Mouse (Mus musculus): ENCODE results near the gene Sdf2. TPM values are rescaled to one million over a fixed set of nuclear protein-coding genes. Genes with fewer than 3 reads are reported as not detected.
A peak's percentile ranks its signal among the peaks of the same experiment; 100 is the strongest.

Gene Sdf2
- 58.0 and 64.5 TPM in 2 replicates for polyA plus RNA-seq (2015; fragmentation: Nextera tagmentation; extraction: Ambion mirVana)

DNA sequence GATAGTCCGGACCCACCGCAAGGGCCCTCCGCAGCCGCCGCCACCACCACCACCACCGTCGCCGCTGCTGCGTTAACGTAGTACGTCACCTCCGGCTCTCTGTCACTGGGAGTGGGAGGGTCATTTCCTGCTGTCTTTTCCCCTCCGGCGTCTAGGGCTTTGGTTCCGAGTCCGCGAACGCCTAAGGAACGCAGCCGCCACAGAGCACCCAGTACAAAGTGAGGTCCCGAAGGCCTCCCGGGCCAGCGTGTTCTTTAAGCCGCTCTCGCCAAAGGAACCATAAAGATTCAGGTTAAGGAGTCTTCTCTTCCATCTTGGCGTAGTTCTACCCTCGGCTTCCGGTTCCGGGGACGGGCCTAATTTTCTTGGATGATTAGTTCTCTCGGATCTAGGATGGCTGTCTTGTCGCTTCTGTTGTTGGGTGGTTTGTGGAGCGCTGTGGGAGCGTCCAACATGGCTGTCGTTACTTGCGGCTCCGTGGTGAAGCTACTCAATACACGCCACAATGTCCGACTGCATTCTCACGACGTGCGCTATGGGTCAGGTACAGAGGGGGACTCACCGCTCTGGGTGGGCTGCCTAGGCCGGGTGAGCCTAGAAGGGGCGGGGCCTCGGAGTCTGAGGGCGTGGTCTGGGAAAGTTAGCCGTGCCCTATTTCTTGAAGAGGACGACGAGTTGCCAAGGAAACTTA is at the start of gene Sdf2, which contains the start of gene Supt6:
Sdf2 (plus strand) TSS at position 120 of the 691 bp plus-strand sequence.
Supt6 (minus strand) TSS at position 361 of the 691 bp plus-strand sequence.
- Histone ChIP-seq H3K9ac (ENCODE audit: low read length) (peak within 1 kb of the TSS; percentile 92), H3K4me1 (ENCODE audit: control insufficient read depth, insufficient read depth, low read length) (peaks cover 12% of the 10 kb centered on the region), H3K36me3 (ENCODE audit: control insufficient read depth, insufficient read depth) (0 out of 2 replicates have a peak, but pooled peaks cover under 1% of the 10 kb centered on the region), H3K27ac (ENCODE audit: low read length) (peak within 1 kb of the TSS; percentile 98), H3K27me3 (ENCODE audit: control insufficient read depth, insufficient read depth, low read length) (no peaks in the 10 kb centered on the region), H3K4me3 (ENCODE audit: low read length) (peak within 1 kb of the TSS; percentile 85), H3K4me2 (ENCODE audit: low read depth, low read length) (peak within 1 kb of the TSS; percentile 94), H3K9me3 (replicated peaks; ENCODE audit: control insufficient read depth, low read length) (no peaks in the 10 kb centered on the region)
- under 1% methylated on average over 50 of the region's 50 CpGs for WGBS
- peak; percentile 93 for ATAC-seq (replicated peaks; ENCODE audit: extremely low read depth, insufficient read depth, low FRiP score)

DNA sequence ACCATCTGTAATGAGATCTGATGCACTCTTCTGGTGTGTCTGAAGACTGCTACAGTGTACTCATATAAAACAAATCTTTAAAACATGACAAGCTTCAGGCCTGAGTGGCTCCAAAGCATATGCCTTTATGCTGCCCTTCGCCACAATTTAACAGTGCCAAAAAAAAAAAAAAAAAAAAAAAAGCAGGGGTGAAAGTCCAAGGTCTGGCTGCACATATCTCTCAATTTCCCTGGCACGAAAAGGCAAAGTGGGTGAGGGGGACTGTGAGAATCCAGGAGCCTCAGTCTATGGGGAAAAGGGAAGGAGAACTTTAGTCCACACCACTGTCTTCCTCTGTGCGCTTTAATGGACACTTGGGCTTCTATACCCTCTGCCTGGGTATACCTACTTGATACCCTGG is 43.2 kb upstream of the Sdf2 start:
- H3K9ac ChIP-seq (ENCODE audit: low read length) = no peak overlapping the region
- H3K4me1 ChIP-seq (ENCODE audit: control insufficient read depth, insufficient read depth, low read length) = no peaks in the 10 kb centered on the region
- no peaks in the 10 kb centered on the region for H3K9me3 ChIP-seq (replicated peaks; ENCODE audit: control insufficient read depth, low read length)
- H3K4me3 ChIP-seq (ENCODE audit: low read length) = no peak overlapping the region
- H3K27ac ChIP-seq (ENCODE audit: low read length) = no peak overlapping the region
- no peaks in the 10 kb centered on the region for H3K27me3 ChIP-seq (ENCODE audit: control insufficient read depth, insufficient read depth, low read length)
- no peak overlapping the region for H3K4me2 ChIP-seq (ENCODE audit: low read depth, low read length)
- no peak for ATAC-seq (replicated peaks; ENCODE audit: extremely low read depth, insufficient read depth, low FRiP score)
- 90% methylated on average over 3 of the region's 3 CpGs for WGBS
- peaks cover 25% of the 10 kb centered on the region for H3K36me3 ChIP-seq (ENCODE audit: control insufficient read depth, insufficient read depth)

DNA sequence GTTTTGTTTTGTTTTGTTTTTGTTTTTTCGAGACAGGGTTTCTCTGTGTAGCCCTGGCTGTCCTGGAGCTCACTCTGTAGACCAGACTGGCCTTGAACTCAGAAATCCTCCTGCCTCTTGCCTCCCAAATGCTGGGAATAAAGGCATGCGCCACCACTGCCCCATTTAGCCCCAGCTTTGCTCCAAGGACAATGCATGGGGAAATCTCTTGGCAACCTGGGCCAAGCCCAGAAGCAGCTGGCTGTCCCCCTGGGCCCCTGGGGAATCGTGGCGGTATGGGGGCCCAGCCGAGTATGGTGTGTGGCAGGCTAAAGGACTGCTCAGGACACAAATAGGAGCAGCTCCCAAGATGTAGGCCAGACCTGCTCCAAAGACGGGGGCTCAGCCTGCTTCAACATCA is 41.3 kb upstream of the Sdf2 start:
- WGBS = 77% methylated on average over 6 of the region's 6 CpGs
- Histone ChIP-seq H3K4me2 (ENCODE audit: low read depth, low read length) (no peak overlapping the region), H3K27me3 (ENCODE audit: control insufficient read depth, insufficient read depth, low read length) (no peaks in the 10 kb centered on the region), H3K4me3 (ENCODE audit: low read length) (no peak overlapping the region), H3K9me3 (replicated peaks; ENCODE audit: control insufficient read depth, low read length) (no peaks in the 10 kb centered on the region), H3K27ac (ENCODE audit: low read length) (no peak overlapping the region), H3K36me3 (ENCODE audit: control insufficient read depth, insufficient read depth) (peaks cover 44% of the 10 kb centered on the region), H3K9ac (ENCODE audit: low read length) (no peak overlapping the region), H3K4me1 (ENCODE audit: control insufficient read depth, insufficient read depth, low read length) (no peaks in the 10 kb centered on the region)
- ATAC-seq (replicated peaks; ENCODE audit: extremely low read depth, insufficient read depth, low FRiP score) = no peak

DNA sequence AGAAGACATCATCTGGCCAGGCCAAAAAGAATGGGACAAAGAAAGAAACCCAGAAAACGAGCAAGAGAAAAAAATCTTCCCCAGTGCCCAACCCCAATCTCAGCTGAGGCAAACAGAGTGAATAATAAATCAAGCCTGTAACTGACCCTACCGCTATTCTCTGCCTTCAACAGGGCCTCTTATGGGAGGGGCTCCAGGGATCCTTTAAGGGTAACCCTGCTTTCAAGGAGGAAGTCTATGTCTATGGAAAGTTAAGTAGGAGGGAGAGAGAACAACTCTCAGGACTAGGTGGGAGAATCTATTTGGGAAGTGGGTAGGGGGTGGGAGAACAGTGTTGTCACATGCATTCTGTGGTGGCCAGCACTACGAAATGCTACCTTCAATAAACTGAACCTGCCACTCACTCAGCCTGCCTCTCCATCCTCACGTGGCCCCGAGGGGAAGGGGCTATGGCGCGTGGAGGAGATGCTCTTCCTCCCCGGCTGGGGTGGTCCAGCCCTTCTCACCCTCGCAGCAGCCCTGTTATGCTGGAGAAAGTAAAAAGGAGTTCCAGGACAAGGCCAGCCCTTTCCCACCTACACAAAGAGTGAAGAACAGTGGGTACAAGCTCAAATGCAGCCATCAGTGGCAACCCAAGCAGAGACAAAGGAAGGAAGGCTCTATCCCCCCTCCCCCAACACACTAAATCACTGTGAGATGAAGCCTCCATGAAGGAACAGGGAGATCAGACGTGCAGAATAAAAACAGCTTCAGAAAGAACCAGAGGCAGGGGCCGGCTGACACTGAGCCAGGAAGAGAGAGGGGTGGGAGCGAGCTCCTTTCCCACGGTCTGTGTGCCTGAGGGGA is 40.0 kb upstream of the Sdf2 start:
- peaks cover 56% of the 10 kb centered on the region for H3K36me3 ChIP-seq (ENCODE audit: control insufficient read depth, insufficient read depth)
- no peak overlapping the region for H3K9ac ChIP-seq (ENCODE audit: low read length)
- no peaks in the 10 kb centered on the region for H3K4me1 ChIP-seq (ENCODE audit: control insufficient read depth, insufficient read depth, low read length)
- no peaks in the 10 kb centered on the region for H3K9me3 ChIP-seq (replicated peaks; ENCODE audit: control insufficient read depth, low read length)
- no peak overlapping the region for H3K27ac ChIP-seq (ENCODE audit: low read length)
- H3K4me2 ChIP-seq (ENCODE audit: low read depth, low read length) = no peak overlapping the region
- H3K4me3 ChIP-seq (ENCODE audit: low read length) = no peak overlapping the region
- no peak for ATAC-seq (replicated peaks; ENCODE audit: extremely low read depth, insufficient read depth, low FRiP score)
- H3K27me3 ChIP-seq (ENCODE audit: control insufficient read depth, insufficient read depth, low read length) = no peaks in the 10 kb centered on the region
- WGBS = 78% methylated on average over 13 of the region's 13 CpGs

DNA sequence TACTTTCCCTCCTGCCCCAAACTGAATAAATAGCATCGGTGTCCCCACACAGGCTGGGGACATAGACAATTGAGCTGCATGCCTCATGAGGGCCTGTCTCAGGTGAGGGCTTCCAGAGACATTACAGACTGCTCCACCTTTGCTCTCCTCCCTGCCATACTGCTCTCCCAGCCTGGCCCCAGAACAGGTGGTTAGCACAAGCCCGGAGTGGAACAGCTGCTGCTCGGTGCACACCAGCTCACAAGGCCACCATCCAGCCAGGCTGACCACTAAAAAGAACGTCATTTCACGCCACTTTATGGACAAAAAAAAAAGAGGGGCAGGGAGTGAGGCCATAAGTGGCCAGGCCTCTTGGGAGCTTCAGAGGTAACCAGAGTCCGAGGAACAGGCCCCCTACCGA is 38.4 kb upstream of the Sdf2 start:
- H3K4me2 ChIP-seq (ENCODE audit: low read depth, low read length) = no peak overlapping the region
- ATAC-seq (replicated peaks; ENCODE audit: extremely low read depth, insufficient read depth, low FRiP score) = no peak
- WGBS = 88% methylated on average over 7 of the region's 7 CpGs

DNA sequence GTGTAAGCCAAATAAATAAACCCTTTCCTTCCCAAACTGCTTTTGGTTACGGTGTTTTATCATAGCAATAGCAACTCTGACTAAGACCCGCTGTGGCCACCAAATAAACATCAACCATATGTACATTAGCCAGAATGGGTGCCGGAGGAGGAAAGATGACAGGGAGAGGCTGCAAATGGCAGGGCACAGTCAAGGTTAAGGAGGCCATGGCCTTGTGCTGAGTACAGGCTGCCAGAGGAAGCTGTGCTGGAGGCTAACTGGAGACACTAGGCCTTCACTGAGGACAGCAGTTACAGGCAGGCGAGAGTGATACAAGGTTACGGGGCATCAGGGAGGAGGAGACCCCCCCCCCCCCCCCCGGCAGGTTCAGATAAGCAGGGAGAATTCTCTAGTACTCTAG is 35.7 kb upstream of the Sdf2 start:
- Histone ChIP-seq H3K27ac (ENCODE audit: low read length) (no peak overlapping the region), H3K27me3 (ENCODE audit: control insufficient read depth, insufficient read depth, low read length) (no peaks in the 10 kb centered on the region), H3K4me2 (ENCODE audit: low read depth, low read length) (no peak overlapping the region), H3K36me3 (ENCODE audit: control insufficient read depth, insufficient read depth) (peaks cover 76% of the 10 kb centered on the region), H3K4me1 (ENCODE audit: control insufficient read depth, insufficient read depth, low read length) (no peaks in the 10 kb centered on the region), H3K4me3 (ENCODE audit: low read length) (no peak overlapping the region), H3K9me3 (replicated peaks; ENCODE audit: control insufficient read depth, low read length) (no peaks in the 10 kb centered on the region), H3K9ac (ENCODE audit: low read length) (no peak overlapping the region)
- no peak for ATAC-seq (replicated peaks; ENCODE audit: extremely low read depth, insufficient read depth, low FRiP score)
- 86% methylated on average over 6 of the region's 6 CpGs for WGBS

More for the DNA sequence above, 38.4 kb upstream of the Sdf2 start:
- H3K4me3 ChIP-seq (ENCODE audit: low read length) = no peak overlapping the region
- H3K9ac ChIP-seq (ENCODE audit: low read length) = no peak overlapping the region
- H3K27ac ChIP-seq (ENCODE audit: low read length) = no peak overlapping the region
- no peaks in the 10 kb centered on the region for H3K27me3 ChIP-seq (ENCODE audit: control insufficient read depth, insufficient read depth, low read length)
- no peaks in the 10 kb centered on the region for H3K9me3 ChIP-seq (replicated peaks; ENCODE audit: control insufficient read depth, low read length)
- peaks cover 67% of the 10 kb centered on the region for H3K36me3 ChIP-seq (ENCODE audit: control insufficient read depth, insufficient read depth)
- no peaks in the 10 kb centered on the region for H3K4me1 ChIP-seq (ENCODE audit: control insufficient read depth, insufficient read depth, low read length)

DNA sequence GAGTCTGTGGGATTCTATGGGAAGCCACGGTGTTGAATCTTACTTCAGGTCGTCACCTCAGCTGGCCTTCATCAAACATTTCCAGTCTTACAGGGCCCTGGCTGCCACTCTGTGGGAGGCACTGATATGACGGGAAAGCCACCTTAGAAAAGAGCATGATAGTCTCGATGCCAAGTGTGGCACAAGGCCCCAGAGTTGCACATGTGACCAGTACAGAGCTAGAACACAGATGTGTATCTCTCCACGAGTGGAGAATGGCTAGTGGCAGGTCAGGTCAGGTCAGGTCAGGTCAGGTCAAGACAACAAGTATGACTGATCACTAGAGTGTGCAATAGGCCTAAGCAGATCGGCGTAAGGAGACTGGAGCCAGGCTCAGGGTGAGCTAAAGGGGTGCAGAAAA is 34.9 kb upstream of the Sdf2 start:
- WGBS = 69% methylated on average over 7 of the region's 7 CpGs
- H3K9me3 ChIP-seq (replicated peaks; ENCODE audit: control insufficient read depth, low read length) = no peaks in the 10 kb centered on the region
- no peak overlapping the region for H3K9ac ChIP-seq (ENCODE audit: low read length)
- H3K36me3 ChIP-seq (ENCODE audit: control insufficient read depth, insufficient read depth) = peaks cover 75% of the 10 kb centered on the region
- no peaks in the 10 kb centered on the region for H3K27me3 ChIP-seq (ENCODE audit: control insufficient read depth, insufficient read depth, low read length)
- H3K27ac ChIP-seq (ENCODE audit: low read length) = no peak overlapping the region
- ATAC-seq (replicated peaks; ENCODE audit: extremely low read depth, insufficient read depth, low FRiP score) = no peak
- no peak overlapping the region for H3K4me2 ChIP-seq (ENCODE audit: low read depth, low read length)
- H3K4me1 ChIP-seq (ENCODE audit: control insufficient read depth, insufficient read depth, low read length) = no peaks in the 10 kb centered on the region
- no peak overlapping the region for H3K4me3 ChIP-seq (ENCODE audit: low read length)

DNA sequence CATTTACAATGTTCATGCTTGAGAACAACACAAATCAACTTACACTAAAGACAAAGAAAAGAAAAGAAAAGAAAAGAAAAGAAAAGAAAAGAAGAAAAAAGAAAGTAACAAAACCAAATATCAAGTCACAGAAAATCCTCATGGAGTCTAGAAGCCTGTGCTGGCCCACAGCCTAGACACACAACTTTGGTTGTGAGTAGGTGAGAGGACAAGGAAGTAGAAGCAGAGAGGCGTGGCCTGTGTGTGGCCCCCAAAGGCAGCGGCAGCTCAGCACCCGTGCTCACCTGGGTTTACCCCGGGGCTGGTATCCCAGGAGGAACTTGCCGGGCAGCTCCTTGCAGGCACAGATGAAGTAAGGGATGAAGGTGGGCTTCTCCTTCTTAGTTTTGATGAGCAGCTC is 34.0 kb upstream of the Sdf2 start:
- Histone ChIP-seq H3K4me3 (ENCODE audit: low read length) (no peak overlapping the region), H3K9ac (ENCODE audit: low read length) (no peak overlapping the region), H3K27me3 (ENCODE audit: control insufficient read depth, insufficient read depth, low read length) (no peaks in the 10 kb centered on the region), H3K36me3 (ENCODE audit: control insufficient read depth, insufficient read depth) (peaks cover 75% of the 10 kb centered on the region), H3K9me3 (replicated peaks; ENCODE audit: control insufficient read depth, low read length) (no peaks in the 10 kb centered on the region), H3K4me2 (ENCODE audit: low read depth, low read length) (no peak overlapping the region), H3K4me1 (ENCODE audit: control insufficient read depth, insufficient read depth, low read length) (no peaks in the 10 kb centered on the region), H3K27ac (ENCODE audit: low read length) (no peak overlapping the region)
- no peak for ATAC-seq (replicated peaks; ENCODE audit: extremely low read depth, insufficient read depth, low FRiP score)
- 92% methylated on average over 5 of the region's 5 CpGs for WGBS

All from heart, embryonic 16.5 days (tissue).